In the genomic region with DNA sequence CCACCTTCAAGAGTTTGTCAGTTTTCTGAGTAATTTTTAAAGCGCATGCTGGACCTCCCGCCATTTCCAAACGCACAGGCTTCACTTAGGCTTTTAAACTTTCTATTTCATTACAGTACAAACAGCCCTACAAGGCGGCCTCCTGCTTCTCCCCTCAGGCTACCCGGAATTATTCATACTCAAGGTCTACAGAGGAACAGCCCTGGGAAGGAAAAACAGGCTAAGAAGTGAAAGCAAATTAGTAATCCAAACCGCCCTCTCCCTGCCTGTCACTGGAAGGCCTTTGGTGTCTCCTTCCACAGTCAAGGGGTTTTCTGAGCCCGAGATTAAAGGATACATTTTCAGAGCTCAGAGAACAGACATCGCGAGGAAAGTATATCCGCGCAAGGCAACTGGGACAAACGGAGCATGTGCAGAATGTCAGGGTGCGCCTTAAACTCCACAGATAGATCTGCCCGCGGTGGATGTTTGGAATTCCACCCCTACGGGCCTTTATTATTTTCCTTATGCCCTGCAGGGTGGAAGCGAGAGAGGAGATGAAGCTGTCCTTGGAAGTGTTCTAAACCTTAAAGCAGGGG, we compare ENCODE assay signal across 19 mouse cellular contexts.
DNase-seq lines count a peak whose midpoint lies in the region; ATAC-seq lines count a peak whose summit lies in the region.
"Had no signal": no experiment of that assay in that cellular context is flagged by ENCODE, and none has a peak within 500 bp of the region (broad histone marks: within the 10 kb centered on the region; RNA-seq: fewer than 3 reads in every experiment).

No protein-coding gene starts in this region.

- 81% methylated on average over 17 of the region's 17 CpGs for WGBS in embryonic facial prominence, embryonic 11.5 days
- 85% methylated on average over 17 of the region's 17 CpGs for WGBS in embryonic facial prominence, embryonic 10.5 days
- 50% methylated on average over 17 of the region's 17 CpGs for WGBS in embryonic facial prominence, embryonic 14.5 days
- 90% methylated on average over 17 of the region's 17 CpGs for WGBS in hindbrain, embryonic 10.5 days

- no peak overlapping the region for H3K9ac ChIP-seq in embryonic facial prominence, embryonic 11.5 days (replicated peaks; ENCODE audit: low read length)
- no peak overlapping the region for H3K9ac ChIP-seq in embryonic facial prominence, embryonic 14.5 days (ENCODE audit: low read depth, low read length)
- H3K9ac ChIP-seq: hindbrain, embryonic 12.5 days; liver, embryonic 13.5 days; lung, embryonic 14.5 days; stomach, embryonic 15.5 days had no signal

- no peak for ATAC-seq in embryonic facial prominence, embryonic 11.5 days (replicated peaks; ENCODE audit: insufficient number of reproducible peaks, low FRiP score, low TSS enrichment, low read depth)
- peak; percentile 73; the same call in 1 of the 2 replicates for ATAC-seq in embryonic facial prominence, embryonic 14.5 days (ENCODE audit: low read depth)
- ATAC-seq: CD4-positive, CD25-positive, alpha-beta regulatory T cell, adult 4 months; forebrain, embryonic 14.5 days had no signal

- DNase-seq in embryonic facial prominence, embryonic 11.5 days (ENCODE audit: low spot score) = peak; percentile 5
- no peak for DNase-seq in embryonic facial prominence, embryonic 10.5 days (ENCODE audit: low spot score)
- DNase-seq in right cerebral cortex, postnatal 10 days (ENCODE audit: low spot score in 2 of 2) = peak; percentile 10 to 16
- no peak for DNase-seq in right cerebral cortex, postnatal 14 days
- peak; percentile 73 for DNase-seq in embryonic facial prominence, embryonic 14.5 days (ENCODE audit: low spot score)
- no peak for DNase-seq in hindbrain, embryonic 10.5 days (ENCODE audit: low spot score)
- no peak for DNase-seq in cerebellum, postnatal 10 days
- DNase-seq: adrenal gland, adult 8-10 months; cerebellum, adult 11-12 months; cerebellum, postnatal 36 days; kidney, adult 18-20 months; kidney, postnatal 25 days; liver, embryonic 13.5 days; lung, embryonic 14.5 days; lung, postnatal 4 days had no signal

- no peaks in the 10 kb centered on the region for H3K27me3 ChIP-seq in embryonic facial prominence, embryonic 11.5 days (ENCODE audit: control insufficient read depth, insufficient read depth, low read length)
- no peaks in the 10 kb centered on the region for H3K27me3 ChIP-seq in embryonic facial prominence, embryonic 10.5 days (replicated peaks; ENCODE audit: low read depth, poor library complexity, severe bottlenecking)
- no peaks in the 10 kb centered on the region for H3K27me3 ChIP-seq in embryonic facial prominence, embryonic 14.5 days (replicated peaks; ENCODE audit: control insufficient read depth, insufficient read depth, low read length)
- H3K27me3 ChIP-seq in hindbrain, embryonic 10.5 days (ENCODE audit: insufficient read depth, poor library complexity, severe bottlenecking) = no peaks in the 10 kb centered on the region
- H3K27me3 ChIP-seq: hindbrain, embryonic 12.5 days; liver, embryonic 13.5 days; stomach, embryonic 15.5 days had no signal

- H3K4me1 ChIP-seq in embryonic facial prominence, embryonic 11.5 days (ENCODE audit: control insufficient read depth, insufficient read depth, low read length) = no peaks in the 10 kb centered on the region
- no peaks in the 10 kb centered on the region for H3K4me1 ChIP-seq in embryonic facial prominence, embryonic 10.5 days
- no peaks in the 10 kb centered on the region for H3K4me1 ChIP-seq in embryonic facial prominence, embryonic 14.5 days (ENCODE audit: control insufficient read depth, insufficient read depth, low read length)
- H3K4me1 ChIP-seq in hindbrain, embryonic 10.5 days (replicated peaks) = no peaks in the 10 kb centered on the region
- H3K4me1 ChIP-seq: liver, embryonic 13.5 days; stomach, embryonic 15.5 days had no signal

- H3K4me3 ChIP-seq in embryonic facial prominence, embryonic 11.5 days (ENCODE audit: low read depth, low read length) = no peak overlapping the region
- H3K4me3 ChIP-seq in embryonic facial prominence, embryonic 10.5 days = no peak overlapping the region
- no peak overlapping the region for H3K4me3 ChIP-seq in embryonic facial prominence, embryonic 14.5 days (ENCODE audit: low read depth, low read length)
- no peak overlapping the region for H3K4me3 ChIP-seq in hindbrain, embryonic 10.5 days
- H3K4me3 ChIP-seq: hindbrain, embryonic 12.5 days; liver, embryonic 13.5 days; stomach, embryonic 15.5 days had no signal

- H3K9me3 ChIP-seq in embryonic facial prominence, embryonic 11.5 days (replicated peaks; ENCODE audit: control insufficient read depth, low read length) = no peaks in the 10 kb centered on the region
- no peaks in the 10 kb centered on the region for H3K9me3 ChIP-seq in embryonic facial prominence, embryonic 10.5 days
- H3K9me3 ChIP-seq in embryonic facial prominence, embryonic 14.5 days (ENCODE audit: control insufficient read depth, low read length) = no peaks in the 10 kb centered on the region
- H3K9me3 ChIP-seq in hindbrain, embryonic 10.5 days = no peaks in the 10 kb centered on the region
- H3K9me3 ChIP-seq: hindbrain, embryonic 12.5 days; liver, embryonic 13.5 days; stomach, embryonic 15.5 days had no signal

- H3K27ac ChIP-seq in embryonic facial prominence, embryonic 11.5 days (replicated peaks; ENCODE audit: low read depth, low read length) = no peak overlapping the region
- no peak overlapping the region for H3K27ac ChIP-seq in embryonic facial prominence, embryonic 10.5 days (replicated peaks)
- H3K27ac ChIP-seq in embryonic facial prominence, embryonic 14.5 days (replicated peaks; ENCODE audit: low read depth, low read length) = no peak overlapping the region
- no peak overlapping the region for H3K27ac ChIP-seq in hindbrain, embryonic 10.5 days
- H3K27ac ChIP-seq: hindbrain, embryonic 12.5 days; liver, embryonic 13.5 days; stomach, embryonic 15.5 days had no signal

- no peak overlapping the region for H3K4me2 ChIP-seq in embryonic facial prominence, embryonic 11.5 days (ENCODE audit: low read depth, low read length)
- no peak overlapping the region for H3K4me2 ChIP-seq in embryonic facial prominence, embryonic 14.5 days (ENCODE audit: low read depth, low read length)
- H3K4me2 ChIP-seq: hindbrain, embryonic 12.5 days; liver, embryonic 13.5 days; lung, embryonic 14.5 days; stomach, embryonic 15.5 days had no signal

- H3K36me3 ChIP-seq in embryonic facial prominence, embryonic 11.5 days (replicated peaks; ENCODE audit: control insufficient read depth, insufficient read depth, low read depth, low read length) = no peaks in the 10 kb centered on the region
- no peaks in the 10 kb centered on the region for H3K36me3 ChIP-seq in embryonic facial prominence, embryonic 10.5 days (replicated peaks)
- H3K36me3 ChIP-seq in embryonic facial prominence, embryonic 14.5 days (ENCODE audit: control insufficient read depth, insufficient read depth, low read length) = no peaks in the 10 kb centered on the region
- H3K36me3 ChIP-seq in hindbrain, embryonic 10.5 days = no peaks in the 10 kb centered on the region
- H3K36me3 ChIP-seq: hindbrain, embryonic 12.5 days; liver, embryonic 13.5 days; stomach, embryonic 15.5 days had no signal

Comparison
In these comparisons a context has a peak if more than half of its experiments do, and no peak if none do; other contexts are left out.
1. DNase-seq: peak in embryonic facial prominence, embryonic 11.5 days (single experiment), right cerebral cortex, postnatal 10 days (2 of 2) and embryonic facial prominence, embryonic 14.5 days (single experiment); none in embryonic facial prominence, embryonic 10.5 days (single experiment), right cerebral cortex, postnatal 14 days (single experiment), hindbrain, embryonic 10.5 days (single experiment) and cerebellum, postnatal 10 days (0 of 2).